Mouse (Mus musculus) cortical plate, adult 2 months (tissue): ENCODE measurements at regions not wholly inside any gene's neighbourhood (a gene's known extent, or its start where the extent isn't known, plus 50 kb on each side); places are given as distances from the start of the nearest gene placed in this dataset.

Experiments
- H3K27ac ChIP-seq: fragments of 200-500 bp; 2 replicates; pipeline ENCODE4 v1.5.1; 2012; ENCODE audit warnings: low read length, control low read depth, inconsistent platforms; ENCODE audit not compliant: insufficient read depth
- H3K4me1 ChIP-seq: fragments of 200-500 bp; 2 replicates; pipeline ENCODE4 v1.6.1; 2011; ENCODE audit warnings: low read length; ENCODE audit not compliant: control insufficient read depth, insufficient read depth
- H3K4me3 ChIP-seq: fragments of 200-500 bp; 2 replicates; pipeline ENCODE4 v1.5.1; 2011; ENCODE audit warnings: mild to moderate bottlenecking, low read length, control low read depth; ENCODE audit not compliant: insufficient read depth
- CTCF ChIP-seq: fragments of 200-500 bp; IDR thresholded peaks from 2 replicates; pipeline ENCODE4 v1.5.1; 2011; ENCODE audit warnings: mild to moderate bottlenecking, control low read depth, low read length; ENCODE audit not compliant: insufficient read depth; ENCODE audit errors: extremely low read depth
- POLR2A ChIP-seq: fragments of 200-500 bp; IDR thresholded peaks from 2 replicates; pipeline ENCODE4 v1.6.1; 2011; ENCODE audit warnings: mild to moderate bottlenecking, low read length, control low read depth; ENCODE audit not compliant: insufficient read depth; ENCODE audit errors: extremely low read depth

- no peak overlapping the region for H3K4me3 ChIP-seq
- TF ChIP-seq POLR2A (no peak), CTCF (no peak)
- no peaks in the 10 kb centered on the region; the same call in 1 of the 2 replicates for H3K4me1 ChIP-seq
- H3K27ac ChIP-seq, result no peak overlapping the region
These were observed 591.2 kb downstream of the Sorcs1 start for GRCm38 (mm10) chr19:50087277-50087676.

- no peak overlapping the region for H3K27ac ChIP-seq
- TF ChIP-seq CTCF (no peak), POLR2A (no peak)
- H3K4me3 ChIP-seq, result no peak overlapping the region
- no peaks in the 10 kb centered on the region for H3K4me1 ChIP-seq
These were observed 600.9 kb downstream of the Sorcs1 start for GRCm38 (mm10) chr19:50077427-50078040.

- Histone ChIP-seq H3K27ac (no peak overlapping the region), H3K4me3 (no peak overlapping the region), H3K4me1 (no peaks in the 10 kb centered on the region; the same call in 1 of the 2 replicates)
- TF ChIP-seq POLR2A (no peak), CTCF (no peak)
These were observed 618.0 kb downstream of the Sorcs1 start for GRCm38 (mm10) chr19:50060448-50060847.

GRCm38 (mm10) chr19:50052910-50053309, 625.5 kb downstream of the Sorcs1 start:
- no peaks in the 10 kb centered on the region for H3K4me1 ChIP-seq
- TF ChIP-seq CTCF (no peak), POLR2A (no peak)
- no peak overlapping the region for H3K4me3 ChIP-seq
- H3K27ac ChIP-seq, result no peak overlapping the region

- Histone ChIP-seq H3K27ac (no peak overlapping the region), H3K4me3 (no peak overlapping the region), H3K4me1 (no peaks in the 10 kb centered on the region)
- TF ChIP-seq CTCF, result no peak
- no peak for TF ChIP-seq POLR2A
These were observed 632.7 kb downstream of the Sorcs1 start for GRCm38 (mm10) chr19:50045761-50046160.

GRCm38 (mm10) chr19:50013659-50014058, 664.8 kb downstream of the Sorcs1 start:
- no peak for TF ChIP-seq CTCF
- no peak for TF ChIP-seq POLR2A
- H3K27ac ChIP-seq, result no peak overlapping the region
- no peaks in the 10 kb centered on the region; the same call in 1 of the 2 replicates for H3K4me1 ChIP-seq

GRCm38 (mm10) chr19:50005248-50005647, 673.2 kb downstream of the Sorcs1 start:
- Histone ChIP-seq H3K4me1 (no peaks in the 10 kb centered on the region), H3K4me3 (no peak overlapping the region), H3K27ac (no peak overlapping the region)
- TF ChIP-seq POLR2A (no peak), CTCF (no peak)

More at GRCm38 (mm10) chr19:50013659-50014058, 664.8 kb downstream of the Sorcs1 start:
- H3K4me3 ChIP-seq, result no peak overlapping the region

GRCm38 (mm10) chr19:49985826-49986225, 692.6 kb downstream of the Sorcs1 start:
- Histone ChIP-seq H3K4me1 (no peaks in the 10 kb centered on the region), H3K27ac (no peak overlapping the region), H3K4me3 (no peak overlapping the region)
- TF ChIP-seq CTCF (no peak), POLR2A (no peak)

GRCm38 (mm10) chr19:49966284-49966841, 712.1 kb downstream of the Sorcs1 start:
- Histone ChIP-seq H3K4me3 (no peak overlapping the region), H3K27ac (no peak overlapping the region), H3K4me1 (peaks cover 3% of the 10 kb centered on the region; the same call in 1 of the 2 replicates)
- TF ChIP-seq POLR2A (no peak), CTCF (no peak)

- TF ChIP-seq CTCF, result no peak
- no peak for TF ChIP-seq POLR2A
- Histone ChIP-seq H3K4me1 (peaks cover 3% of the 10 kb centered on the region; the same call in 1 of the 2 replicates), H3K4me3 (no peak overlapping the region), H3K27ac (no peak overlapping the region)
These were observed 713.8 kb downstream of the Sorcs1 start for GRCm38 (mm10) chr19:49964679-49965078.

- H3K4me1 ChIP-seq, result no peaks in the 10 kb centered on the region
- H3K27ac ChIP-seq, result no peak overlapping the region
- TF ChIP-seq CTCF, result no peak
- no peak for TF ChIP-seq POLR2A
- no peak overlapping the region for H3K4me3 ChIP-seq
These were observed 719.9 kb downstream of the Sorcs1 start for GRCm38 (mm10) chr19:49958517-49958916.
